Mouse (Mus musculus): ENCODE measurements around the gene Tfap2e.

- TF ChIP-seq POLR2A (IDR thresholded peaks at IDR 0.05; ENCODE audit: extremely low read depth, insufficient read depth, low read length) (no peak), CTCF (IDR thresholded peaks at IDR 0.05; ENCODE audit: extremely low read depth, insufficient read depth, low read length) (no peak)
Measured at GRCm38 (mm10) chr4:126779148-126779581, 43.1 kb upstream of the Tfap2e start.

All from cortical plate, adult 2 months (tissue).